Mouse (Mus musculus): ENCODE measurements around the gene Crybb3.

DNA sequence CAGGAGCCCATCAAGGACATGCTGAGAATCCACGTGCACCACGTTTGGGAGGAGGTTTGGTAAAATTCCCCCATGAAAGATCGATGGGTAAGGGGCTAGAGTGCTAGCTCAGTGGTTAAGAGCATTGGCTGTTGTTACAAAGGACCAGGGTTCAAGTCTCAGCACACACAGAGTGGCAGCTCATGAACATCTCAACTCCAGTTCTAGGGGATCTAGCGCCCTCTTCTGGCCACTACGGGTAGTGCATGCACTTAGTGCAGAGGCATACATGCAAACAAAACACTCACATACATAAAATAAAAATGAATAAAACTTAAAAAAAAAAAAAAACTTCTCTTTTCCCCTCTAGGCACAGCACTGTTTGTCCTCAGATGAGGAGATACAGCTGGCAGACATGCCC, 2.7 kb downstream of the Crybb3 start:
- peak; percentile 58; the same call in 1 of the 2 replicates for TF ChIP-seq CTCF (IDR thresholded peaks at IDR 0.05; ENCODE audit: extremely low read depth, insufficient read length, insufficient replicate concordance, low read depth, low read length)
- no peak for TF ChIP-seq POLR2A (IDR thresholded peaks at IDR 0.05; ENCODE audit: low read depth, low read length)

All from small intestine, adult 2 months (tissue).